Mouse (Mus musculus): Measurements from ENCODE around the gene Arfgef3. TPM values are rescaled to one million over a fixed set of nuclear protein-coding genes. Genes with fewer than 3 reads are reported as not detected.

Arfgef3 gene
- polyA plus RNA-seq, 1 experiment from 2014 or later = 1.3 TPM

DNA sequence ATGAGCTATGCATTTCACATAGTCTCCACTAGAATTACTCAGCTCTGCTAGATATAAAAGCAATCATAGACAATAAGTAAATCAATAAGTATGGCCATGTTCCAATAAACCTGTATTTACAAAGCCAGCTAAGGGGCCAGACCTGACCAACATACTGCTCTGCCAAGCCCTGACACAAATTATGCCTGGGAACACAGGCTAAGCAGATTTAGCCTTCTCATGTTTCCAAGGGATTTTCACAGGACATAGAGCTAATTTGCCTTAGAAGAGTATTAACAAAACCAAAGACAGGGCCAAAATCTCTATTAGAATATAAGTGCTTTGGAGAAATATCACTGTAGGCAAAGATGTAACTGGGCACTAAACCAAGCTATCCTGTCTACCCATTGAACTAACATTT lies 42.2 kb downstream of the Arfgef3 start:
- Histone ChIP-seq H3K4me1 (replicated peaks; ENCODE audit: control insufficient read depth, insufficient read depth, low read length) (no peaks in the 10 kb centered on the region), H3K27ac (ENCODE audit: low read depth, low read length) (no peak overlapping the region), H3K27me3 (ENCODE audit: control insufficient read depth, insufficient read depth, low read length) (no peaks in the 10 kb centered on the region), H3K36me3 (ENCODE audit: control insufficient read depth, insufficient read depth, low read length) (no peaks in the 10 kb centered on the region), H3K4me2 (ENCODE audit: low read depth, low read length, severe bottlenecking) (no peak overlapping the region), H3K9ac (ENCODE audit: low read length) (no peak overlapping the region), H3K9me3 (ENCODE audit: control insufficient read depth, low read length) (no peaks in the 10 kb centered on the region), H3K4me3 (ENCODE audit: low read depth, low read length) (no peak overlapping the region)
- DNase-seq (ENCODE audit: low spot score) (no peak), ATAC-seq (replicated peaks; ENCODE audit: low FRiP score) (no peak)

GRCm38 (mm10) chr10:18700117-18700516 lies 43.6 kb downstream of the Arfgef3 start:
- 81% methylated on average over 2 of the region's 2 CpGs for WGBS
- no peak overlapping the region for H3K27ac ChIP-seq (ENCODE audit: low read depth, low read length)
- no peak overlapping the region for H3K4me3 ChIP-seq (ENCODE audit: low read depth, low read length)
- no peak overlapping the region for H3K4me2 ChIP-seq (ENCODE audit: low read depth, low read length, severe bottlenecking)
- no peaks in the 10 kb centered on the region for H3K27me3 ChIP-seq (ENCODE audit: control insufficient read depth, insufficient read depth, low read length)
- no peaks in the 10 kb centered on the region for H3K9me3 ChIP-seq (ENCODE audit: control insufficient read depth, low read length)
- DNase-seq (ENCODE audit: low spot score) (no peak), ATAC-seq (replicated peaks; ENCODE audit: low FRiP score) (no peak)
- H3K9ac ChIP-seq (ENCODE audit: low read length) = no peak overlapping the region
- no peaks in the 10 kb centered on the region for H3K4me1 ChIP-seq (replicated peaks; ENCODE audit: control insufficient read depth, insufficient read depth, low read length)
- H3K36me3 ChIP-seq (ENCODE audit: control insufficient read depth, insufficient read depth, low read length) = no peaks in the 10 kb centered on the region

GRCm38 (mm10) chr10:18699151-18699550 lies 44.6 kb downstream of the Arfgef3 start:
- Histone ChIP-seq H3K27ac (ENCODE audit: low read depth, low read length) (no peak overlapping the region), H3K4me3 (ENCODE audit: low read depth, low read length) (no peak overlapping the region), H3K27me3 (ENCODE audit: control insufficient read depth, insufficient read depth, low read length) (no peaks in the 10 kb centered on the region), H3K4me1 (replicated peaks; ENCODE audit: control insufficient read depth, insufficient read depth, low read length) (no peaks in the 10 kb centered on the region), H3K9me3 (ENCODE audit: control insufficient read depth, low read length) (no peaks in the 10 kb centered on the region), H3K9ac (ENCODE audit: low read length) (no peak overlapping the region), H3K4me2 (ENCODE audit: low read depth, low read length, severe bottlenecking) (no peak overlapping the region), H3K36me3 (ENCODE audit: control insufficient read depth, insufficient read depth, low read length) (no peaks in the 10 kb centered on the region)
- ATAC-seq (replicated peaks; ENCODE audit: low FRiP score) (no peak), DNase-seq (ENCODE audit: low spot score) (no peak)
- 93% methylated on average over 2 of the region's 2 CpGs for WGBS

DNA sequence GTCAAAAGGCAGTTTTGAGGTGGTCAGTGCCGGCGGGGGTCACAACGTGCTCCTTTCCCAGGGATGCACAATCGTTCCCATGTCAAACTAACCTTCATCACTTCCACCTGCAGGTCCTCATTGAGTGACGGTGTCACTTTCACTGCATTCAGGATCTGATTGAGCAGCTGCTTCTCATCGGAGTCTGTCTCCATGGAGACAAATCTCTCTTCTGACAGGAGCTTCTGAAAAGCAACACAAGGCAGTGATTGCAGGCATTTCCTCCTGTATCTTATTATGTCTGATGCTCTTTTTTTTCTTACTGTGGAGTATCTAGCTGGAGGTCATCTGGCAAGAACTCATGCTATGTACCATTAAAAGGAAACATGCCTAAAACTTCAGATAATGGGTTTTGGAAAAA lies 47.3 kb downstream of the Arfgef3 start:
- no peaks in the 10 kb centered on the region for H3K36me3 ChIP-seq (ENCODE audit: control insufficient read depth, insufficient read depth, low read length)
- 48% methylated on average over 6 of the region's 6 CpGs for WGBS
- H3K9me3 ChIP-seq (ENCODE audit: control insufficient read depth, low read length) = no peaks in the 10 kb centered on the region
- no peak overlapping the region for H3K27ac ChIP-seq (ENCODE audit: low read depth, low read length)
- DNase-seq (ENCODE audit: low spot score) (no peak), ATAC-seq (replicated peaks; ENCODE audit: low FRiP score) (no peak)
- no peak overlapping the region for H3K9ac ChIP-seq (ENCODE audit: low read length)
- no peak overlapping the region for H3K4me3 ChIP-seq (ENCODE audit: low read depth, low read length)
- H3K27me3 ChIP-seq (ENCODE audit: control insufficient read depth, insufficient read depth, low read length) = no peaks in the 10 kb centered on the region
- no peak overlapping the region for H3K4me2 ChIP-seq (ENCODE audit: low read depth, low read length, severe bottlenecking)
- no peaks in the 10 kb centered on the region for H3K4me1 ChIP-seq (replicated peaks; ENCODE audit: control insufficient read depth, insufficient read depth, low read length)

DNA sequence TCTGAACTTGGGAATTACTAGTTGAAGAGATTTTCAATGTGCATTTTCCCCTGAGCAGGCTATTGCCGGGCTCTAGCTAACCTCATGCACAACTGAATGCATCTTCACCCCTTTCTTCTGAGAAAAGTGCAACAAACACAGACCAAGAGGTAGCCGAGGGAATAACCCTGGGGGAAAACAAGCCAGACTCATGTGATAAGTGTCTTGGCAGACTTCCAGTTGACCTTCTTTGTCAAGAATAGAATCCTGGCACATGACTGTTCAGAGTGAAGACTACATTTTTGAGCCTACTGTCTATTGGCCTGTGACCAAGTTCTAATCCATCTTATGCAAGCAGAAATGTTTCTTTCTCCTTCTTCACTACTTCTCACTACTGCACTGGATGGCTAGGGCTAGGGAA lies 55.5 kb downstream of the Arfgef3 start:
- ATAC-seq (replicated peaks; ENCODE audit: low FRiP score) (no peak), DNase-seq (ENCODE audit: low spot score) (no peak)
- Histone ChIP-seq H3K36me3 (ENCODE audit: control insufficient read depth, insufficient read depth, low read length) (no peaks in the 10 kb centered on the region), H3K4me1 (replicated peaks; ENCODE audit: control insufficient read depth, insufficient read depth, low read length) (no peaks in the 10 kb centered on the region), H3K27me3 (ENCODE audit: control insufficient read depth, insufficient read depth, low read length) (no peaks in the 10 kb centered on the region), H3K4me3 (ENCODE audit: low read depth, low read length) (no peak overlapping the region), H3K27ac (ENCODE audit: low read depth, low read length) (no peak overlapping the region), H3K4me2 (ENCODE audit: low read depth, low read length, severe bottlenecking) (no peak overlapping the region), H3K9ac (ENCODE audit: low read length) (no peak overlapping the region), H3K9me3 (ENCODE audit: control insufficient read depth, low read length) (no peaks in the 10 kb centered on the region)
- WGBS = 73% methylated on average over 2 of the region's 2 CpGs

- no peak for ATAC-seq (replicated peaks; ENCODE audit: low FRiP score)
- H3K27me3 ChIP-seq (ENCODE audit: control insufficient read depth, insufficient read depth, low read length) = no peaks in the 10 kb centered on the region
- no peaks in the 10 kb centered on the region for H3K9me3 ChIP-seq (ENCODE audit: control insufficient read depth, low read length)
- H3K4me3 ChIP-seq (ENCODE audit: low read depth, low read length) = no peak overlapping the region
- no peak overlapping the region for H3K9ac ChIP-seq (ENCODE audit: low read length)
- no peak for DNase-seq (ENCODE audit: low spot score)
- H3K36me3 ChIP-seq (ENCODE audit: control insufficient read depth, insufficient read depth, low read length) = no peaks in the 10 kb centered on the region
- no peak overlapping the region for H3K4me2 ChIP-seq (ENCODE audit: low read depth, low read length, severe bottlenecking)
- H3K4me1 ChIP-seq (replicated peaks; ENCODE audit: control insufficient read depth, insufficient read depth, low read length) = no peaks in the 10 kb centered on the region
- no peak overlapping the region for H3K27ac ChIP-seq (ENCODE audit: low read depth, low read length)
- 81% methylated on average over 2 of the region's 2 CpGs for WGBS
Observed at GRCm38 (mm10) chr10:18681385-18681954, 62.3 kb downstream of the Arfgef3 start.

DNA sequence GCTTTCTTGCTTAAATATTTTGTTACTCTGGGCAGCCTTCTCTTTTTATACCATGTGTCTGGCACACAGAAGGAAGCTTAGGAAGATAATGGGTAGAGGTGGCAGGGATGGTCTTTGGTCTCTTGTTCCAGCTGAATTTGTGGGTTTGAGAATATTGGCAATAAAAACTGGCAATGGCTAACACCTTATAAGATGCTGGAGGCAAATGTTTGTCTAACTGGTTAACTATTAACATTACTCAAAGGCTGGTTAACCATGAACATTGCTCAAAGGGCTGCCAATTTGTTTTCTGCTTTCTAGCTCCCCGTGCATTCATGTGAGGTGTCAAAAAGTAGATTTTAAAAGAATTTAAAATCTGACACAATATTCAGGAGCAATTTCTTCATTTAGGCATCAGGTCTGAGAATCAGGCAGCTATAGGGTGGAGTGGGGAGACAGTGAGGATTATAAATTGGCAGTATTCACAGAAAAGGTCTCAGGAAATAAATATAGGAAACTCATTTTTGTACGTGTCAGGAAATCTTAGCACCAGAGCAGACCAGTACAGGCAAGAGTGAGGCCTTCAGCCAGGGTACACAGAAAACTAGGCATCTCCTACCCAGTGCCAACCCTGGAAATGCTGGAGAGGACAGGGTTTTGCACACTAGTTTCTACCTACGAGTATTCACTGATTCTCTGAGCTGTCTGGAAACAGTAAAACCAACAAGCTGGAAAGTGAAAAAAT lies 62.9 kb downstream of the Arfgef3 start:
- Histone ChIP-seq H3K27me3 (ENCODE audit: control insufficient read depth, insufficient read depth, low read length) (no peaks in the 10 kb centered on the region), H3K4me3 (ENCODE audit: low read depth, low read length) (no peak overlapping the region), H3K4me2 (ENCODE audit: low read depth, low read length, severe bottlenecking) (no peak overlapping the region), H3K9me3 (ENCODE audit: control insufficient read depth, low read length) (no peaks in the 10 kb centered on the region), H3K36me3 (ENCODE audit: control insufficient read depth, insufficient read depth, low read length) (no peaks in the 10 kb centered on the region), H3K9ac (ENCODE audit: low read length) (no peak overlapping the region), H3K4me1 (replicated peaks; ENCODE audit: control insufficient read depth, insufficient read depth, low read length) (no peaks in the 10 kb centered on the region), H3K27ac (ENCODE audit: low read depth, low read length) (no peak overlapping the region)
- no peak for DNase-seq (ENCODE audit: low spot score)
- 88% methylated on average over 3 of the region's 3 CpGs for WGBS
- ATAC-seq (replicated peaks; ENCODE audit: low FRiP score) = no peak

DNA sequence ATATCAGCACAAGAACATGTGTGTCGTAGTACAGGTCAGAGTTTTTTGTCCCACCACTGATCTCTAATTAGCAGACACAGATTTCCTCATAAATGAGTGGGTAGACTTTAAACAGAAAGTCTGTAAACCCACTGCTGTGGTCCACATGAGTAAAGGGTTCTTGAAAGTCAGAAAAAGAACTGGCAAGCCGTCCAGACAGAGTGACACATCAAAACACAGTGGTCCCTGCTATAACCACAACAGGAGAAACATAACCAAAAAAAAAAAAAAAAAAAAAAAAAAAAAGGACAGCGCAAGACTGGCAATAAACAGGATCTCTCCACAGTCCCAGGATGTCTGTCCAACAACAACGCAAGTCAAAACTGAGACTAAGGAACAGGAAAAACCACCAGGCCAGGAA lies 64.9 kb downstream of the Arfgef3 start:
- Histone ChIP-seq H3K27me3 (ENCODE audit: control insufficient read depth, insufficient read depth, low read length) (no peaks in the 10 kb centered on the region), H3K4me1 (replicated peaks; ENCODE audit: control insufficient read depth, insufficient read depth, low read length) (no peaks in the 10 kb centered on the region), H3K4me2 (ENCODE audit: low read depth, low read length, severe bottlenecking) (no peak overlapping the region), H3K4me3 (ENCODE audit: low read depth, low read length) (no peak overlapping the region), H3K36me3 (ENCODE audit: control insufficient read depth, insufficient read depth, low read length) (no peaks in the 10 kb centered on the region), H3K27ac (ENCODE audit: low read depth, low read length) (no peak overlapping the region), H3K9ac (ENCODE audit: low read length) (no peak overlapping the region), H3K9me3 (ENCODE audit: control insufficient read depth, low read length) (no peaks in the 10 kb centered on the region)
- WGBS = 83% methylated on average over 4 of the region's 4 CpGs
- ATAC-seq (replicated peaks; ENCODE audit: low FRiP score) (no peak), DNase-seq (ENCODE audit: low spot score) (no peak)

- Histone ChIP-seq H3K9me3 (ENCODE audit: control insufficient read depth, low read length) (no peaks in the 10 kb centered on the region), H3K9ac (ENCODE audit: low read length) (no peak overlapping the region), H3K27me3 (ENCODE audit: control insufficient read depth, insufficient read depth, low read length) (no peaks in the 10 kb centered on the region), H3K27ac (ENCODE audit: low read depth, low read length) (no peak overlapping the region), H3K4me1 (replicated peaks; ENCODE audit: control insufficient read depth, insufficient read depth, low read length) (no peaks in the 10 kb centered on the region), H3K36me3 (ENCODE audit: control insufficient read depth, insufficient read depth, low read length) (no peaks in the 10 kb centered on the region), H3K4me3 (ENCODE audit: low read depth, low read length) (no peak overlapping the region), H3K4me2 (ENCODE audit: low read depth, low read length, severe bottlenecking) (no peak overlapping the region)
- 94% methylated on average over 11 of the region's 11 CpGs for whole genome bisulfite sequencing
- DNase-seq (ENCODE audit: low spot score) = no peak
- no peak for ATAC-seq (replicated peaks; ENCODE audit: low FRiP score)
Observed at GRCm38 (mm10) chr10:18664794-18665193, 79.0 kb downstream of the Arfgef3 start.
